Mouse (Mus musculus): ENCODE data around the gene Slc5a2.

- TF ChIP-seq POLR2A (IDR thresholded peaks at IDR 0.05; ENCODE audit: low read depth, low read length) (no peak), CTCF (IDR thresholded peaks at IDR 0.05; ENCODE audit: extremely low read depth, insufficient read depth, insufficient read length, insufficient replicate concordance) (no peak)
These were observed 15.5 kb upstream of the Slc5a2 start for GRCm38 (mm10) chr7:128249998-128250397.

All from spleen, adult 2 months (tissue).